Mouse (Mus musculus): Measurements from ENCODE around the gene Kmt5b. TPM values are rescaled to one million over a fixed set of nuclear protein-coding genes. Genes with fewer than 3 reads are reported as not detected.

Gene Kmt5b
- polyA plus RNA-seq, 1 experiment from 2014 or later: 59.3 TPM

GRCm38 (mm10) chr19:3778713-3779112 lies 11.5 kb downstream of the Kmt5b start:
- Histone ChIP-seq H3K4me3 (no peak overlapping the region), H3K9ac (no peak overlapping the region), H3K9me3 (replicated peaks) (no peaks in the 10 kb centered on the region), H3K36me3 (peaks cover 27% of the 10 kb centered on the region), H3K27me3 (no peaks in the 10 kb centered on the region), H3K4me2 (replicated peaks) (no peak overlapping the region), H3K4me1 (no peaks in the 10 kb centered on the region), H3K27ac (no peak overlapping the region)
- ATAC-seq (ENCODE audit: low FRiP score): no peak
- WGBS: 92% methylated on average over 8 of the region's 8 CpGs

- Histone ChIP-seq H3K9me3 (replicated peaks) (no peaks in the 10 kb centered on the region), H3K27me3 (no peaks in the 10 kb centered on the region), H3K27ac (no peak overlapping the region), H3K4me1 (no peaks in the 10 kb centered on the region), H3K4me3 (no peak overlapping the region), H3K9ac (no peak overlapping the region), H3K4me2 (replicated peaks) (no peak overlapping the region), H3K36me3 (peaks cover 57% of the 10 kb centered on the region)
- ATAC-seq (ENCODE audit: low FRiP score): no peak
- WGBS: 88% methylated on average over 1 of the region's 1 CpGs
Measured at GRCm38 (mm10) chr19:3790077-3790476, 22.9 kb downstream of the Kmt5b start.

GRCm38 (mm10) chr19:3805526-3805925 lies 38.3 kb downstream of the Kmt5b start:
- no peak overlapping the region for H3K4me2 ChIP-seq (replicated peaks)
- no peaks in the 10 kb centered on the region for H3K27me3 ChIP-seq
- H3K27ac ChIP-seq: no peak overlapping the region
- no peak overlapping the region for H3K9ac ChIP-seq
- 91% methylated on average over 7 of the region's 7 CpGs for WGBS
- H3K36me3 ChIP-seq: peaks cover 82% of the 10 kb centered on the region
- no peak for ATAC-seq (ENCODE audit: low FRiP score)
- H3K4me3 ChIP-seq: no peak overlapping the region
- H3K4me1 ChIP-seq: no peaks in the 10 kb centered on the region
- no peaks in the 10 kb centered on the region for H3K9me3 ChIP-seq (replicated peaks)

GRCm38 (mm10) chr19:3810536-3811233 lies 43.5 kb downstream of the Kmt5b start:
- Histone ChIP-seq H3K4me3 (no peak overlapping the region), H3K9me3 (replicated peaks) (no peaks in the 10 kb centered on the region), H3K4me2 (replicated peaks) (no peak overlapping the region), H3K4me1 (no peaks in the 10 kb centered on the region), H3K27ac (no peak overlapping the region), H3K36me3 (peaks cover 93% of the 10 kb centered on the region), H3K9ac (no peak overlapping the region), H3K27me3 (no peaks in the 10 kb centered on the region)
- no peak for ATAC-seq (ENCODE audit: low FRiP score)
- 92% methylated on average over 10 of the region's 10 CpGs for WGBS

GRCm38 (mm10) chr19:3814461-3814860 lies 47.2 kb downstream of the Kmt5b start:
- WGBS: 94% methylated on average over 10 of the region's 10 CpGs
- Histone ChIP-seq H3K27me3 (no peaks in the 10 kb centered on the region), H3K9ac (no peak overlapping the region), H3K4me3 (no peak overlapping the region), H3K9me3 (replicated peaks) (no peaks in the 10 kb centered on the region), H3K27ac (no peak overlapping the region), H3K36me3 (peaks cover 75% of the 10 kb centered on the region), H3K4me2 (replicated peaks) (no peak overlapping the region), H3K4me1 (no peaks in the 10 kb centered on the region)
- no peak for ATAC-seq (ENCODE audit: low FRiP score)

- ATAC-seq (ENCODE audit: low FRiP score): no peak
- H3K36me3 ChIP-seq: peaks cover 61% of the 10 kb centered on the region
- H3K4me1 ChIP-seq: no peaks in the 10 kb centered on the region
- no peaks in the 10 kb centered on the region for H3K9me3 ChIP-seq (replicated peaks)
- no peak overlapping the region for H3K27ac ChIP-seq
- WGBS: 90% methylated on average over 12 of the region's 12 CpGs
- no peaks in the 10 kb centered on the region for H3K27me3 ChIP-seq
- H3K9ac ChIP-seq: no peak overlapping the region
- no peak overlapping the region for H3K4me2 ChIP-seq (replicated peaks)
- H3K4me3 ChIP-seq: no peak overlapping the region
Measured at GRCm38 (mm10) chr19:3815824-3816223, 48.6 kb downstream of the Kmt5b start.

- Histone ChIP-seq H3K9me3 (replicated peaks) (no peaks in the 10 kb centered on the region), H3K27ac (no peak overlapping the region), H3K27me3 (no peaks in the 10 kb centered on the region), H3K4me3 (no peak overlapping the region), H3K36me3 (peaks cover 32% of the 10 kb centered on the region), H3K4me2 (replicated peaks) (no peak overlapping the region), H3K9ac (no peak overlapping the region), H3K4me1 (no peaks in the 10 kb centered on the region)
- no peak for ATAC-seq (ENCODE audit: low FRiP score)
- WGBS: 74% methylated on average over 2 of the region's 2 CpGs
Measured at GRCm38 (mm10) chr19:3819080-3819479, 51.9 kb downstream of the Kmt5b start.

GRCm38 (mm10) chr19:3819899-3820444 lies 52.8 kb downstream of the Kmt5b start:
- Histone ChIP-seq H3K27ac (no peak overlapping the region), H3K4me3 (no peak overlapping the region), H3K36me3 (peaks cover 23% of the 10 kb centered on the region), H3K9me3 (replicated peaks) (no peaks in the 10 kb centered on the region), H3K4me2 (replicated peaks) (no peak overlapping the region), H3K27me3 (no peaks in the 10 kb centered on the region), H3K4me1 (no peaks in the 10 kb centered on the region), H3K9ac (no peak overlapping the region)
- ATAC-seq (ENCODE audit: low FRiP score): no peak
- WGBS: 86% methylated on average over 2 of the region's 2 CpGs

GRCm38 (mm10) chr19:3825044-3825443 lies 57.8 kb downstream of the Kmt5b start:
- H3K27me3 ChIP-seq: no peaks in the 10 kb centered on the region
- no peak overlapping the region for H3K27ac ChIP-seq
- no peak overlapping the region for H3K9ac ChIP-seq
- no peaks in the 10 kb centered on the region for H3K9me3 ChIP-seq (replicated peaks)
- no peaks in the 10 kb centered on the region for H3K4me1 ChIP-seq
- H3K4me2 ChIP-seq (replicated peaks): no peak overlapping the region
- no peak for ATAC-seq (ENCODE audit: low FRiP score)
- H3K4me3 ChIP-seq: no peak overlapping the region
- no peaks in the 10 kb centered on the region for H3K36me3 ChIP-seq

GRCm38 (mm10) chr19:3829863-3830262 lies 62.6 kb downstream of the Kmt5b start:
- H3K4me2 ChIP-seq (replicated peaks): no peak overlapping the region
- no peak for ATAC-seq (ENCODE audit: low FRiP score)
- WGBS: 86% methylated on average over 3 of the region's 3 CpGs

GRCm38 (mm10) chr19:3831716-3832115 lies 64.5 kb downstream of the Kmt5b start:
- no peak overlapping the region for H3K27ac ChIP-seq
- 58% methylated on average over 8 of the region's 8 CpGs for WGBS
- no peak overlapping the region for H3K9ac ChIP-seq
- H3K4me1 ChIP-seq: no peaks in the 10 kb centered on the region
- no peak overlapping the region for H3K4me2 ChIP-seq (replicated peaks)
- H3K36me3 ChIP-seq: no peaks in the 10 kb centered on the region
- no peaks in the 10 kb centered on the region for H3K9me3 ChIP-seq (replicated peaks)
- H3K27me3 ChIP-seq: no peaks in the 10 kb centered on the region
- no peak for ATAC-seq (ENCODE audit: low FRiP score)
- no peak overlapping the region for H3K4me3 ChIP-seq

More at GRCm38 (mm10) chr19:3829863-3830262, 62.6 kb downstream of the Kmt5b start:
- Histone ChIP-seq H3K4me3 (no peak overlapping the region), H3K9ac (no peak overlapping the region), H3K27me3 (no peaks in the 10 kb centered on the region), H3K27ac (no peak overlapping the region), H3K9me3 (replicated peaks) (no peaks in the 10 kb centered on the region), H3K4me1 (no peaks in the 10 kb centered on the region), H3K36me3 (no peaks in the 10 kb centered on the region)

- Histone ChIP-seq H3K4me1 (no peaks in the 10 kb centered on the region), H3K9me3 (replicated peaks) (no peaks in the 10 kb centered on the region), H3K9ac (no peak overlapping the region), H3K27me3 (no peaks in the 10 kb centered on the region), H3K4me3 (no peak overlapping the region), H3K4me2 (replicated peaks) (no peak overlapping the region), H3K36me3 (no peaks in the 10 kb centered on the region), H3K27ac (no peak overlapping the region)
- WGBS: 78% methylated on average over 4 of the region's 4 CpGs
- ATAC-seq (ENCODE audit: low FRiP score): no peak
Measured at GRCm38 (mm10) chr19:3832851-3833353, 65.7 kb downstream of the Kmt5b start.

GRCm38 (mm10) chr19:3834301-3834700 lies 67.1 kb downstream of the Kmt5b start:
- no peaks in the 10 kb centered on the region for H3K4me1 ChIP-seq
- no peaks in the 10 kb centered on the region for H3K36me3 ChIP-seq
- 87% methylated on average over 7 of the region's 7 CpGs for WGBS
- no peak overlapping the region for H3K27ac ChIP-seq
- H3K4me2 ChIP-seq (replicated peaks): no peak overlapping the region
- H3K9ac ChIP-seq: no peak overlapping the region
- ATAC-seq (ENCODE audit: low FRiP score): no peak
- no peaks in the 10 kb centered on the region for H3K9me3 ChIP-seq (replicated peaks)
- H3K27me3 ChIP-seq: no peaks in the 10 kb centered on the region
- no peak overlapping the region for H3K4me3 ChIP-seq

Measured in hindbrain, embryonic 12.5 days (tissue).